Mouse (Mus musculus): ENCODE data around the gene Tspan11. TPM values are rescaled to one million over a fixed set of nuclear protein-coding genes. Genes with fewer than 3 reads are reported as not detected.

The Tspan11 gene
- total RNA-seq, 1 experiment, result 0.13 TPM

DNA sequence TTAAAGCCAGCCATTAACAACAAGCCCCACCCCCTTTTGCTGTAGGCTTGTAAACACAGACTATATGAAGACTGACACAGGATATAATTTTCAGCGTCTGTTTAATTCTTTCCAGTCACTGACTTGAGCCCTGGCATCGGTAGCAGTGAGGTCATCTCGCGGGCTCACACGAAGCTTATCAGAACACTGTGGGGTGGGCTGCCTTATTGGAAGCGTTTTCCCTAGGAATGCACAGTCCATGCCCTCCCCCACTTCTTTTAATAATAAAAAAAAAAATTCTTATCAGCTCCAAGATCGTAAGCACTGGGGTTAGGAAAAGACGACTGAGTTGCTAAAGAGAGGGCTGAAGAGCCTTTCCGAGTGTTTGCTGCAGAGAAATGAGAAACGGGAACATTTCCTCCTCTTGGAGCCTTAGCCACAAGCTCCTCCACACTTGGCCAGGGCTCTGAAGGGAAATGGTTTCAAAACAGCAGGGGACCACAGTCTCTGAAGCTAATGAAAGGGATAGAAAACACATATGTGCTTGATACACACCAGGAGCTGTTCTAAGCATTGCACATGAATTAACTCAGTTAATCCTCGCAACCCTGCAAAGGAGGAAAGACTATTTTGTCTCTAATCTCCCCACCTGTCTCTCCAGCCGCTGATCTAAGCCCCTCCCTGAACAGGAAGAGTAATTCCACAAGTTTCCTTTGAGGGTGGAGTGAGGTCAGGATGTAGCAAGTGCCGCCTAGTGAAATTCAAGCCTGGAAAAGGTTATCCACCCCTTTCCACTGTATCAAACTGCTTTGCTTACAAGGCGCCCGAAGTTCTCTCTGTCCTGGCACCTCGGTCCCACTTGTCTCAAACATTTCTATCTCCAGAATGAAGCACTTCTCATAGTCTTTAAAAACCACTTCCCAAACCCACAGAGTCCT lies 33.4 kb upstream of the Tspan11 start:
- Histone ChIP-seq H3K9me3 (ENCODE audit: control insufficient read depth, insufficient read depth, low read depth, low read length) (no peaks in the 10 kb centered on the region), H3K9ac (ENCODE audit: insufficient read depth, low read depth, low read length, poor library complexity, severe bottlenecking) (no peak overlapping the region), H3K4me3 (ENCODE audit: insufficient read depth in 1 of 2, low read depth in 1 of 2, low read length in 2 of 2, poor library complexity in 1 of 2, severe bottlenecking in 1 of 2) (no peak overlapping the region), H3K27ac (ENCODE audit: insufficient read depth, low read depth, low read length, poor library complexity, severe bottlenecking) (no peak overlapping the region; the same call in 1 of the 2 replicates), H3K36me3 (ENCODE audit: control insufficient read depth, insufficient read depth, low read length, poor library complexity, severe bottlenecking) (no peaks in the 10 kb centered on the region), H3K4me1 (ENCODE audit: control insufficient read depth in 2 of 2, insufficient read depth in 2 of 2, low read length in 2 of 2, poor library complexity in 1 of 2) (no peaks in the 10 kb centered on the region)
- no peak for DNase-seq (ENCODE audit: low read depth, low spot score)
- no peak for TF ChIP-seq CHD2 (IDR thresholded peaks at IDR 0.05; ENCODE audit: low read depth, low read length)
- no peak for TF ChIP-seq MAFK (IDR thresholded peaks at IDR 0.05; ENCODE audit: insufficient read depth, low read depth, low read length)
- TF ChIP-seq ZNF384 (IDR thresholded peaks at IDR 0.05; ENCODE audit: low read depth, low read length), result no peak
- no peak for TF ChIP-seq ZC3H11A (IDR thresholded peaks at IDR 0.05; ENCODE audit: borderline replicate concordance, low read depth, low read length)
- TF ChIP-seq HCFC1 (IDR thresholded peaks at IDR 0.05; ENCODE audit: borderline replicate concordance, insufficient read depth, low read length), result no peak
- in situ Hi-C loops (cut with MboI; ENCODE audit: low sequenced_read_pairs in 2 of 2, unreplicated experiment in 2 of 2), result no loop called here

DNA sequence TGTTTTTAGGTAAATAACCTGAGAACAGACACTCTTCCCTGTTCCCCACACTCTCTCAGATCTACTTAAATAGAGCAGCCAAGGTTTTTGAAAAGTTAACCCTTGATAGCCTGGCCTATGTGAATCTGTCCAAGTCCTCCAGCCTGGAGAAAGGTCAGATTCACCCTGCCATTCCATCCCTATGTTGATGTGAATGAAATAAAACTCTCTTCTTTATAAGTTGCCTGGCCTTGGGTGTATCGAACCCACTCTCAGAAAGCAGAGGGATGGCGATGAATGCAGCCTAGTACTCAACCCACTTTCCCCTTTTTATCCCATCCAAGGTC lies 32.7 kb upstream of the Tspan11 start:
- in situ Hi-C loops (cut with MboI; ENCODE audit: low sequenced_read_pairs in 2 of 2, unreplicated experiment in 2 of 2), result no loop called here
- Histone ChIP-seq H3K4me1 (ENCODE audit: control insufficient read depth in 2 of 2, insufficient read depth in 2 of 2, low read length in 2 of 2, poor library complexity in 1 of 2) (no peaks in the 10 kb centered on the region), H3K27ac (ENCODE audit: insufficient read depth, low read depth, low read length, poor library complexity, severe bottlenecking) (no peak overlapping the region; the same call in 1 of the 2 replicates), H3K36me3 (ENCODE audit: control insufficient read depth, insufficient read depth, low read length, poor library complexity, severe bottlenecking) (no peaks in the 10 kb centered on the region), H3K9me3 (ENCODE audit: control insufficient read depth, insufficient read depth, low read depth, low read length) (no peaks in the 10 kb centered on the region), H3K9ac (ENCODE audit: insufficient read depth, low read depth, low read length, poor library complexity, severe bottlenecking) (no peak overlapping the region), H3K4me3 (ENCODE audit: insufficient read depth in 1 of 2, low read depth in 1 of 2, low read length in 2 of 2, poor library complexity in 1 of 2, severe bottlenecking in 1 of 2) (no peak overlapping the region)
- no peak for DNase-seq (ENCODE audit: low read depth, low spot score)
- TF ChIP-seq MAFK (IDR thresholded peaks at IDR 0.05; ENCODE audit: insufficient read depth, low read depth, low read length) (no peak), HCFC1 (IDR thresholded peaks at IDR 0.05; ENCODE audit: borderline replicate concordance, insufficient read depth, low read length) (no peak), ZNF384 (IDR thresholded peaks at IDR 0.05; ENCODE audit: low read depth, low read length) (no peak), ZC3H11A (IDR thresholded peaks at IDR 0.05; ENCODE audit: borderline replicate concordance, low read depth, low read length) (no peak), CHD2 (IDR thresholded peaks at IDR 0.05; ENCODE audit: low read depth, low read length) (no peak)

GRCm38 (mm10) chr6:127855711-127856295 lies 31.6 kb upstream of the Tspan11 start:
- H3K4me3 ChIP-seq (ENCODE audit: insufficient read depth in 1 of 2, low read depth in 1 of 2, low read length in 2 of 2, poor library complexity in 1 of 2, severe bottlenecking in 1 of 2), result no peak overlapping the region
- DNase-seq (ENCODE audit: low read depth, low spot score), result no peak
- H3K9me3 ChIP-seq (ENCODE audit: control insufficient read depth, insufficient read depth, low read depth, low read length), result no peaks in the 10 kb centered on the region
- no peak for TF ChIP-seq CHD2 (IDR thresholded peaks at IDR 0.05; ENCODE audit: low read depth, low read length)
- TF ChIP-seq MAFK (IDR thresholded peaks at IDR 0.05; ENCODE audit: insufficient read depth, low read depth, low read length), result no peak
- no peak for TF ChIP-seq ZNF384 (IDR thresholded peaks at IDR 0.05; ENCODE audit: low read depth, low read length)
- TF ChIP-seq HCFC1 (IDR thresholded peaks at IDR 0.05; ENCODE audit: borderline replicate concordance, insufficient read depth, low read length), result no peak
- no peak for TF ChIP-seq ZC3H11A (IDR thresholded peaks at IDR 0.05; ENCODE audit: borderline replicate concordance, low read depth, low read length)
- no peaks in the 10 kb centered on the region for H3K36me3 ChIP-seq (ENCODE audit: control insufficient read depth, insufficient read depth, low read length, poor library complexity, severe bottlenecking)
- H3K27ac ChIP-seq (ENCODE audit: insufficient read depth, low read depth, low read length, poor library complexity, severe bottlenecking), result no peak overlapping the region
- H3K9ac ChIP-seq (ENCODE audit: insufficient read depth, low read depth, low read length, poor library complexity, severe bottlenecking), result no peak overlapping the region
- in situ Hi-C loops (cut with MboI; ENCODE audit: low sequenced_read_pairs in 2 of 2, unreplicated experiment in 2 of 2), result no loop called here
- H3K4me1 ChIP-seq (ENCODE audit: control insufficient read depth in 2 of 2, insufficient read depth in 2 of 2, low read length in 2 of 2, poor library complexity in 1 of 2), result no peaks in the 10 kb centered on the region

DNA sequence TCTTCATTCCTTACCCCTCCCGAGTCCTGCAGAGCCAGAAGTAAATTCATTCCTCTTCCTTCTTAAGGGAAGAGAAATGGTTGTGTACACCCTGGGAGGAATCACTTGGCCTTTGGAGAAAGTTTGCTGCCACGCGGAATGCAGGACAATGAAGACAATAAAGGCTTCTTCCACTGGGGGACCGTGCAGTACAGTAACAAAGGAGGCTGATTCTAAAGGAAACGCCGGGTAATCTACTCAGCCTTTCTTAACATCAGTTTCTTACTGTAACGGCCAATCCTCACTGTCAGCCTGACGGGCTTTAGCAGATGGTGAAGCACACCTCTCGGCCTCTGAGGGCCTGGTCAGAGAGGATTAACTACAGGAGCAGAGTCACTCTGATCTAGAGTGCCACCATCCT lies 25.4 kb upstream of the Tspan11 start:
- DNase-seq (ENCODE audit: low read depth, low spot score), result no peak
- TF ChIP-seq MAFK (IDR thresholded peaks at IDR 0.05; ENCODE audit: insufficient read depth, low read depth, low read length) (no peak), ZNF384 (IDR thresholded peaks at IDR 0.05; ENCODE audit: low read depth, low read length) (no peak), ZC3H11A (IDR thresholded peaks at IDR 0.05; ENCODE audit: borderline replicate concordance, low read depth, low read length) (no peak), HCFC1 (IDR thresholded peaks at IDR 0.05; ENCODE audit: borderline replicate concordance, insufficient read depth, low read length) (no peak)
- H3K9ac ChIP-seq (ENCODE audit: insufficient read depth, low read depth, low read length, poor library complexity, severe bottlenecking), result no peak overlapping the region
- no peaks in the 10 kb centered on the region for H3K9me3 ChIP-seq (ENCODE audit: control insufficient read depth, insufficient read depth, low read depth, low read length)
- no peak overlapping the region for H3K4me3 ChIP-seq (ENCODE audit: insufficient read depth in 1 of 2, low read depth in 1 of 2, low read length in 2 of 2, poor library complexity in 1 of 2, severe bottlenecking in 1 of 2)
- no peak overlapping the region for H3K27ac ChIP-seq (ENCODE audit: insufficient read depth, low read depth, low read length, poor library complexity, severe bottlenecking)
- in situ Hi-C loops (cut with MboI; ENCODE audit: low sequenced_read_pairs in 2 of 2, unreplicated experiment in 2 of 2), result no loop called here
- H3K4me1 ChIP-seq (ENCODE audit: control insufficient read depth in 2 of 2, insufficient read depth in 2 of 2, low read length in 2 of 2, poor library complexity in 1 of 2), result no peaks in the 10 kb centered on the region
- H3K36me3 ChIP-seq (ENCODE audit: control insufficient read depth, insufficient read depth, low read length, poor library complexity, severe bottlenecking), result no peaks in the 10 kb centered on the region

Measured in ES-E14 (cell line).